Mouse (Mus musculus) small intestine, adult 2 months (tissue): ENCODE data around the gene Zfp740.

ENCODE experiments used
- CTCF ChIP-seq: fragments of 200-500 bp; IDR thresholded peaks from 2 replicates; pipeline ENCODE4 v1.5.1; 2012; ENCODE audit warnings: low read depth, mild to moderate bottlenecking, control low read depth, inconsistent platforms, low read length, moderate library complexity, mixed read lengths; ENCODE audit not compliant: insufficient replicate concordance, insufficient read length; ENCODE audit errors: extremely low read depth
- POLR2A ChIP-seq: fragments of 200-500 bp; IDR thresholded peaks from 2 replicates; pipeline ENCODE4 v1.6.1; 2012; ENCODE audit warnings: low read depth, mild to moderate bottlenecking, control low read depth, inconsistent platforms, low read length, moderate library complexity

- no peak for TF ChIP-seq CTCF
- no peak for TF ChIP-seq POLR2A
Measured at GRCm38 (mm10) chr15:102165468-102166100, 37.5 kb upstream of the Zfp740 start.
